Mouse (Mus musculus): Measurements from ENCODE around the gene Syt15.
"Not testable (repeated sequence)": the region's sequence is repeated elsewhere in the genome, so short reads cannot be mapped to it uniquely, and the experiment has no call there.

The Syt15 gene

DNA sequence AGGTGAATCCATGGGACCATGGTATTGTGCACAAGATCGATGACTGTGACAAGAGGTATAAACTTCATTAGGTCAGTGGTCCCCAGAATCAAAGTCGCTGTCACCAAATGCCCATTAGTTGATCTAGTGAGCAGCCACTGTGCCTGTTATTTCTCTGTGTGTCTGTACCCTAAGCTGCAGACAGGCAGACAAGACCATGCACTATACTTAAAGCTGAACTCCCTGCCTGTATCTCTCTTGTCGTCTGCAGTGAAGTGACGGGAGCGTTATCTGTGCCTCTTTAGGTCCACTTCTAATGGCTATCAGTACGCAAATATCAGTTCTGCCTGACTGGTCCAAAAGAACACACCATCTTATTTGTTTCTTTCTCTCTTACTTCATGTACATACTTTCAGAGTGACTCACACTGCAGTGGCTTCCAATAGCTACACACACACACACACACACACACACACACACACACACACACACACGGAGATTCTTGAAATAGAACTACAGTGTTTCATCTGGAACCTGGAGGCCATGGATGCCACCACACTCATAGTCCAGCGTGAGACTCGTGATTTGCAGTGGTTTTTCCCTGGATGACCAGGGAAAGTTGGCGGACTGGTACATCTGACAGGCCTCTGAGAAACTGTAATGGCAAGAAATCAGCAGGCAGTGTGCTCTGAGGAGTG is 9.6 kb downstream of the Syt15 start:
- DNase-seq (ENCODE audit: low spot score): no peak

DNA sequence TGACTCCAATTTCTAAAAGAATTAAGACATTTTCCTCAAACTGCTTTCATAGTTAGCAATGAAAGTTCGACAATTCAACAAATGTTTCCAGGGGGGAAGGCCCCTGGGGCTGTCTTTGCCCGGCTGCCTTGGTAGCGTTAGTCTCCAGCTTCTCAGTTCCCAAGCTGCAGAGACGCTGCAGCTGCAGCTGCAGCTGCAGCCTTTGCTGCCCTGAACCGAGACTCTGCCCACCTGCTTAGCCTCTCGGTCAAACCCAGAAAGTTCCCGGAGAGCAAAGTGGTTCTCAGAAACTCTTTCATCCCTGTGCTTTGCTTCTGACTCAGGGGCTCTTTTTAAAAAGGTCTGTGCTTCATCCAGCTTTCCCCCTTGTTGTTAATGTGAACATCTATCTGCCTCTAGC is 12.9 kb downstream of the Syt15 start:
- no peak for DNase-seq (ENCODE audit: low spot score)

DNA sequence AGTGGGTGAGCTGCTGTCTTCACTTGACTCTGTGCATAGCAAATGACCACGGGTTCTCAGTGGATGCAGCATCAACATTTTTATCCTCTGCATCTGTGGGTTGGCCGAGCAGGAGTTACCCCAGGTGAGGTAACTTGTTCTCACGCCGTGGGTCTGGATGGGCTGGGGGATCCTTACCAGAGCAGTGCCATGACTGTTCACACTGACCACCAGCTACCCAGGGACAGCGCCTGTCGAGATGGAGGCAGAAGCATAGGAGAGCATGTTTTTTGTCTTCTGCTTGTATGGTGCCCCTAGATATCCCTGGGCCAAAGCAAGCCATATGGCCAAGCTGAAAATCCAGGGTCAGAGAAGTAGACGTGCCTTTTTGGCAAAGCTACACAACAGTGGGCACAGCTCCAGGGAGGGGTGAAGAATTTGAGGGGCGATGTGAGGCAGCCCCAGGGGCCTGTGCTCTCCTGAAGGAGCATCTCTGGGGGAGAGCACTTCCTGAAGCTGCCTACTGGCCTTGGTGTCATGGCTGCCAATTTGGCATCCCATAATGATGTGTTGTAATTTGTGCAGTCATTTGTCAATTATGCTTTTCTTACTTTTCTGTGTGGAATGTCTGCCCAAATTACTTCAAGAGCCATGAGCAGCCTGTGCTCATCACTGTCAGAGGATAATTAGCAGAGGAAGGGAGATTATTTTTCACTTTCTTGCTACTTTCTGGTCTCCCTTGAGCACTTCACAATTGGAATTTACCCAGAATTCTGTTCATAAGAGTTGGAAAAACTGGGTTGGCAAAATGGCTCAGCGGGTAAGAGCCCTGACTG is 13.7 kb downstream of the Syt15 start:
- DNase-seq (ENCODE audit: low spot score): no peak

DNA sequence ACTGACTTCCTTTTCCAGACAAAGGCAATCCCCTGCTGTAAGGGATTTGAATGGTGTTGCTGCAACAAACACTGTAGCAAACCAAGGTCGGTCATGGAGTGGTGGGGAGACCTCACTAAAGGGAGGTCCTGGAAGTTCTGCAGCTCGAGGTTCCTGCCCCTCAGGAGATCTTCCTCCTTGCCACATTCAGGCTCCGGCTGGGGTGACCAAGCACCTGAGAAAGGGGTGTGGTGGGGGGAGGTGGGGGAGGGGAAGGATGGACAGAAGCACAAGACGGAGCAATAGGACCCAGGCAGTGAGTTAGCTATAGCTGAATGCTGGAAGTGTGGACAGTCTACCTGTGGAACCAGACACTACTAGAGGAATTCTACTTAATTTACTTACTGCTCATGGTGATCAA is 14.5 kb downstream of the Syt15 start:
- no peak for DNase-seq (ENCODE audit: low spot score)

DNA sequence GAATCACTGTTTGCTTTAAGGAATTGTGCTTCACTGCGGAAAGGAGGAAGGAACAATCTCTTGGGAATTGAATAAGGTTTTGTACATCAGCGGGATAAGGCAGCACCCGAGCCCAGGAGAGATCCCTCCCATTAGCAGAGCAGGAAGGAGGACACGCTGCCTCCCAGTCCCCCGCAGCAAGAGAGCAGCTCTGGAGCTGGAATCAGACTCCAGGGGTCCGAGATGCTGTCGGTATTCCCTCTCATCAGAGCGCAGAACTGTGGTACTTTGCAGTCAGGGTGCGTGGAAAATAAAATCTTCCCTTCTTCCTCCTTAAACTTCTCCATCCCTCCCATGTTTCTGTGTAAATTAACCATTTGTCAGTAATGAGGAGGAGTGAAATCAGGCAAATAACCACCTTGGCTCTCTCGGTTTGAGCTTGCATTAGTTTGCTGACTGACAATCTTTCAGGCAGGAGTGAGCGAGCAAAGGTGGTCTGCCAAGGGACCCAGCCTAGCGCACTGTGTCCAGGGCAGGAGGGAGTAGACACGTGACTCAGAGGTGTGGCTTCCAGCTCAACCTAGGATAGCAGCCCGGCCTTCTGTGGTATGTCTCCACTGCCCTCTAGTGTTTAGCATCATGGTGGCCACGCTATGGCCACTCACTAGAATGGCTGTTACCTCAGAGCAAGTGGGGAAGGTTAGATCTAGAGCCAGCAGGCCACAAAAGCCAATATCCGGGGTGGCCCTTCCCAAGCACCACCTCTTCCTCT is 15.4 kb downstream of the Syt15 start:
- DNase-seq (ENCODE audit: low spot score): peak; percentile 57

DNA sequence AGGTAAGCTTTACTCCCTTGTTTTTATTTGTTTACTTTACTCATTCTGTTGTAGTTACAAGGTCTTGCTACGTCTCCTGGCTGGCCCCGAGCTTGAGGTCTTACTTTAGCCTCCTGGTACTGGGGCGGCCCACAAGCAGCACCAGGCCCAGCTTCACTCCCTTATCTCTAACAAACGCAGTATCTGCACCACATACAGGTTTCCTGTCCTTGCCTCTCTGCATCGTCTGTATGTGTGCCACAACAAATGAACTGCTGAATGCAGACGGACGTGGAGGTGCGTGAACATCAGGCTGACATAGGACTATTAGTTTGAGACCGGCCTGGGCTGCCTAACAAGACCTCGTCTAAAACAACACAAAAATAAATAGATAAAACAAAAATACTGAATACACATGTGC is 20.9 kb downstream of the Syt15 start:
- no peak for DNase-seq (ENCODE audit: low spot score)

DNA sequence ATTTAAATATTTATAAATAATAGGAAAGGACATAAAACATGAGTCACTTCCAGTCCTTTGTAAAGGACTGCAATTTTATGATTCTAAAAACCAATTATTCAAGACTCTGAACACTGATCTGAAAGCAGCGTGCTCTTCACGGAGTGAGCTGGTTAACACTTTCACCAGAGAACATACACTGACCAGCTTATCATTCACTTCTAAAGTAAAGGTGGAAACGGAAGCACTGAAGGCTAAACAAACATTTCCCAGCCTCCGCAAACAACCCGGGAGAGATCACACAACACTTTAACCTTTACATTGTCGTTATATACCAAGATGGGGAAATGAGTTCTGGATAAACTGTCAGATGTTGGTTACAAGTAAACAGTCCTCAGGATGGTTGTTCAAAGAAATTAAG is 21.3 kb downstream of the Syt15 start:
- DNase-seq (ENCODE audit: low spot score): no peak

DNA sequence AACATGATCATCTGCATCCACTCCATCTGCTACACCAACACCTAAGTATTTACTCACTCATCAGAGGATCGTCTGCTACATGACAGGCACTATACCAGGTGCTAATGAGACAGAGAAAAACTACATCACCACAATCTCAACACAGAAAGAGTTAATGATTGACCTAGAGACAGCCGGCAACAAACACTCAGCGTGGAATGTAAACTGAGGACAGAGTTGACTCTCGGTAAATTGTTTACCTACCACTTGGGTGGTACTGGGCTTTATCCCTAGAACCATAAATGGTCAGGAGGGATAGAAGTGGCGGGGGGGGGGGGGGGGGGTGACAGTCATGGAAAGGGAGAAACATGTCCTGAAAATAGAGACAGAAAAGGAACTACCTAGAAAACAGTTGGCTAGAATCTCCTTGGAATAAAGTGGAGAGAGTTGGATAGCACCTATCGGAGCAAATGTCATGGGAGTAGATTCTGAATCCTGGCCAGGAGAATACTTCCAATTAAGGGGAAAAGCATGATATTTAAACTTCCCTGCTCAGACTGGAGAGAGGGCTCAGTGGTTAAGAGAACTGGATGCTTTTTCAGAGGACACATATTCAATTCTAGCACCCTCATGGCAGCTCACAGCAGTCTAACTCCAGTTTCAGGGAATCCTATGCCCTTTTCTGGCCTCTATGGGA is 33.2 kb downstream of the Syt15 start:
- no peak for DNase-seq (ENCODE audit: low spot score)

DNA sequence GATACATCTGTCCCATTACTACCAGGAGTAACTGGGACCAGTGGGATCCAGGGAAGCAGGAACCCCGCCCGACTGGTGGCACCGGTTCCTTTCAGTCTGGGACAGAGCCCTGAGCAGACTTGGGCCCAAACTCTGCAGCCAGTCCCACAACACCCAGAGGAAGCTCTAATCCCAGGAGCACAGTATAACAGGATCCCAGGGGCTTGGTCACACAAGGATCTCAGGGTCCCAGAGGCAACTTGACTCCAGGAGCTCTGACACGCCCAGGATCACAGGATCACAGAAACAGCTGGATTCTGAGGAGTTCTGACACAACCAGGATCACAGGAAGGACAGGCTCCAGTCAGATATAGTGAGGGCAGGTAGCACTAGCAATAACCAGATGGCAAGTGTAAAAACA is 33.9 kb downstream of the Syt15 start:
- no peak for DNase-seq (ENCODE audit: low spot score)

DNA sequence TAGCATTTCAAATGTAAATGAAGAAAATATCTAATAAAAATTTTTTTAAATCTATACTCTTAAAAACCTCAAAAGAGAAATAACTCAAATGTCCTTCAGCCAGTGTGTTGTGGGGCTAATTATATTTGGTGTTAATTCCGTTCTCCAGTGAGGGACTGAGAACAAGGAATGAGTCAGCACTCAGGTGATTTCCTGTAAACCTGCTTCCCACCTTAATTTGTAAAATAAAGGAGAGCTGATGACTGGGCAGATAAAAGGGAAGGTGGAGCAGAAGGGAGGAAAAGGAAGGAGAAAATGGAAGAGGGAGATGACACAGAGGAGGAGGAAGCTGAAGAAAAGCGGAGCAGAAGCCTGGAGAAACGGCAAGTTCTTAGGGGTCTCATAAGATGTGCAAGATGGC is 39.1 kb downstream of the Syt15 start:
- not testable (repeated sequence) for DNase-seq (ENCODE audit: low spot score)

DNA sequence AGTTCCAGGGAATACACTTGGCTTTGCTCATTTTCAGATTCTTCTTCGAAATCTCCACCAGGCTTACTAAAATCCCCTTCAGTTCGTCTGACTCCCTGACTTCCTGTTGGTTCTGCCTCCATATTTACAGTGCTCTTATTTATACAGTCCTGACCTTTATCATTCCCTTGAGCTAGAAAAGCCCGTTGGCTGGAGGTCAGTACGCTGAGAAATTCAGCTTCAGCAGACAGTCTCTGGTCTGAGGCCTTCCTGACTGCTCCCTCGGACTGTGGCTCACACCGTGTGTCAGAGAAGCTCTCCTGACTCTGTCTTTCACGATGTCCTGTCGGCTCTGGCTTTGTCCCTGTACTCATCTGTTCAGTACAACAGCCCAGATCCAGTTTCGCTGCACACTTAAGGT is 48.7 kb downstream of the Syt15 start:
- no peak for DNase-seq (ENCODE audit: low spot score)

DNA sequence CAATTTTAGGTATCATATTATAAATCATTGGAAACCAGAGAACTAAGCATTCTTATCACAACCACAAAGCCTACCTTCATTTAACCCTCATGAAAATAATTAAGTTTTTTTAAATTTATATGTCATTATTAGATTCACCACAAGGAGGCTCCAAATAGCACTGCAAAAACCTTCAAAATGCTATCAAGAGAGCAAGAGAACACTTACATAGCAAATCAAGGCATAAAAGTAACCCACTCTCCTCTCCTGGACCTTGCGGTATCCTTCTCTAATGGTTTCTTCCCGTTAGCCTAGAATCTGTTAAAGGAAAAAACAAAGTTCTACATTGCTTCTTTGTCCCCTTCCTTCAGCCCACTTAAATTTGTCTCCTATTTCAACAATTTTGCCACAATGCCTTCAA is 53.9 kb downstream of the Syt15 start:
- DNase-seq (ENCODE audit: low spot score): no peak

DNA sequence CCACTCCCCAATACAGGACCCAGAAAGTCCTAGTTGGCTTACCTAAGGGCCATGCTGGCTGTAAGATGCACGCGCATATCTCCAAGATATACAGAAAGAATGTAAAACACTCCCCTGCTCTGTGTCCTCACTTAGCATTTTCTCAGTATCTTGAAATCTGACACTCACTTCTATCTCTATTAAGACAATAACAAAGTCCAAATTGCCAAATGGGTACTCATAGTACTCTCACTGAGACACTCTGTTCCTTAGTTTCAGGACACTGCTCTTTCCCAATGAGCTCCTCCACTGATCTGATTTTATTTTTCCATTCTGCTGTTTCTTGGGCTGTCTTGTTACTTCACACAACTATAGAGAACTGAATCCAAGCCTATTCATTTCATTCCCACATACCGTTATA is 54.7 kb downstream of the Syt15 start:
- no peak for DNase-seq (ENCODE audit: low spot score)

DNA sequence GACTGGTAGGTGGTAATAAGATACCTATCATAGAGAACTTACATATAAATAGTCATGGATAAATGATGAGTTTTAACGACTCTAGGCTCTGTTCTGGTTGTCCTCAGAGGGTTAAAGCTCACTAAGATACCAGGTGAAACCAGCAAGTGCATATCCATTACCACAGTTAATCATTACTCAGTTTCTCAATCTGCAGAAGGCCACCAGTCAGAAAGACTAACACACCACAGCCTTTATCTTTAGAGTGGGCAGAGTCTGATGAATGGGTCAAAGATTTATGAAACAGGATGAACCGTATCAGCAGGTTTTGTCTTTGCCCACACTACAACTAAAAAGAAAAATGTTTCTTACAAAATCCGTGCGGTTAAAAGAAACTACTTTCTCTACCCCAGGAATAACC is 55.8 kb downstream of the Syt15 start:
- DNase-seq (ENCODE audit: low spot score): no peak

DNA sequence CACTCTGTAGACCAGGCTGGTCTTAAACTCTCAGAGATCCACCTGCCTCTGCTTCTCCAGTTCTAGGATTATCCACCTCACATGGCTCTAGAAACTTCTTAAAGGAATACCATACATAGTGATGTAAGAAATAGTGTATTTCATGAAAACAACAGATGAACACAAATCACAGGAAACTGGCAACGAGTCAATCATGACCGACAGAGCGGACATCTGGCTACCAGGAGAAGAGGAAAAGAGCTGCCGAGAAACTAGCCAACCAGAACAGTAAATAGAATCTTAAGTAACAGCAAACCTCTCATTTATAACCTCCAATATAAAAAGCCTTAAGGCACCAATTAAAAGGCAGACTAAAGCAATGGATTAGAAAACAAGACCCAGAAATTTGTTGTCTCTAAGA is 60.3 kb downstream of the Syt15 start:
- DNase-seq (ENCODE audit: low spot score): no peak
